Mouse (Mus musculus) layer of hippocampus, adult 11-12 months (tissue): ENCODE results near the gene Gm21170.
"Not testable (repeated sequence)": the region's sequence is repeated elsewhere in the genome, so short reads cannot be mapped to it uniquely, and the experiment has no call there.

ENCODE experiments used
- DNase-seq: peaks from one replicate; pipeline ENCODE4 v3.0.0; 2022; ENCODE audit warnings: low spot score

Gm21170 gene

GRCm38 (mm10) chrY:47690998-47691397, at the start of gene Gm21170:
Gene Gm21170, minus strand, starts transcription at chrY:47691098.
- not testable (repeated sequence) for DNase-seq
